Mouse (Mus musculus) induced T-regulatory cell, adult 2 months (primary cell): ENCODE measurements at regions not wholly inside any gene's neighbourhood (a gene's known extent, or its start where the extent isn't known, plus 50 kb on each side); places are given as distances from the start of the nearest gene placed in this dataset.

ENCODE experiments used
- DNase-seq: peaks from one replicate; pipeline ENCODE4 v3.0.0-alpha.2; 2012; ENCODE audit warnings: low read depth

DNA sequence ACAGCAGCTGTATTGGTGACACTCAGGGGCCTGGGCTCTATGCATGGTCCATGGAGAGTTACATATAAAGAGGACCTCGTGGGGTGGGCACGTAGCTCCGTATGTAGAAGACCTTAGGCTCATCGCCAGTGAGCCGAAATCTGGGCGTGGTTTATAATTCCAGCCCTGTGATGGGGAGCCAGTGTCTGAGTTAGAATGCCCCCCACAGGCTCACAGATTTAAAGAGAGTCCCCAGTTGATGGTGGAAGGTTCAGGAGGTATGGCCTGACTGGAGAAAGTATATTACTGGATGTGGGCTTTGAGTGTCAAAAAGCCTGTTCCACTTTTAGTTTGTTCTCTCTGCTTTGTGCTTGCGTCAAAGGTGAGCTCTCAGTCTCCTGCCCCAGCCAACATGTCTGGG is 54.8 kb downstream of the 1700122O11Rik start:
- DNase-seq: no peak

DNA sequence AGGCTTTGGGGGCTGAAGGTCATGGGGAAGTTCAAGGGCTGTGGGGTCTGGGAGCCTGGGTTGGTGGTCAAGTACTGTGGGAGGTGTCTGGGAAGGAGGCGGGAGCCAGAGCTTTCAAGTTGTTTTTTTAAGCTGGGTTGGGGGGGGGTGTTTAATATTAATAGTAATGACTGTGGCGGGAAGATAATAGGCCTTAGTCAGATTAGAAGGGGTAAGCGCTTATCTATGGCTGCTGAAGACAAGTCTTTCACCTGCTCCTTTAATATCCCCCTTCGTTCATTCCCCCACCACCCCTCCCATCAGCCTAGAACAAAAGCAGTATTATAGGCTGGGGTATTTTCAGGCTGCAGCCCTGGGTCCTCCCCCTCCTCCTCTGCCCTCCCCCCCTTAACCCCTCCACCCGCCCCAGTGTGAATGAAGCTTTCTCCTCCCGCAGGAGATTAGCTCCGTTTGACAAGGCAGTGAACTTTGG is 56.5 kb downstream of the 1700122O11Rik start:
- no peak for DNase-seq

DNA sequence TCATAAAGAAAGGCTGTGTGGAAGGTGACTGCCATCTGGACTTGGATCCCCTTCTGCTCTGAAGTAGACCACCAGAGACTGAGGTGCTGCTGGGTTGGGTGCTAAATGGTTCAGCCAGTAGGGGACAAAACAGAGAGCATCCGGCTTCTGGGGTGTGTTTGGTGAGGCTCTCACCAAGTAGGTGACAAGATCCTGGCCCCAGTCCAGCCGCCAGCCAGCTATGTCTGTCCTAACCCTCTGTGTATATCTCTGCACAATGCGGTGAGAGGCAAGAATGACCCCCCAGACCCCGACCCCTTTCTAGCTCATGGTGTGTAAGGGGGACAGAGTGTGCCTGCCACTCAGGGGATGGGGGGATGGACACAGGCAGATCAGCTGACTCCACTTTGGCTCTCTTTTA is 54.8 kb upstream of the Foxp4 start:
- no peak for DNase-seq

DNA sequence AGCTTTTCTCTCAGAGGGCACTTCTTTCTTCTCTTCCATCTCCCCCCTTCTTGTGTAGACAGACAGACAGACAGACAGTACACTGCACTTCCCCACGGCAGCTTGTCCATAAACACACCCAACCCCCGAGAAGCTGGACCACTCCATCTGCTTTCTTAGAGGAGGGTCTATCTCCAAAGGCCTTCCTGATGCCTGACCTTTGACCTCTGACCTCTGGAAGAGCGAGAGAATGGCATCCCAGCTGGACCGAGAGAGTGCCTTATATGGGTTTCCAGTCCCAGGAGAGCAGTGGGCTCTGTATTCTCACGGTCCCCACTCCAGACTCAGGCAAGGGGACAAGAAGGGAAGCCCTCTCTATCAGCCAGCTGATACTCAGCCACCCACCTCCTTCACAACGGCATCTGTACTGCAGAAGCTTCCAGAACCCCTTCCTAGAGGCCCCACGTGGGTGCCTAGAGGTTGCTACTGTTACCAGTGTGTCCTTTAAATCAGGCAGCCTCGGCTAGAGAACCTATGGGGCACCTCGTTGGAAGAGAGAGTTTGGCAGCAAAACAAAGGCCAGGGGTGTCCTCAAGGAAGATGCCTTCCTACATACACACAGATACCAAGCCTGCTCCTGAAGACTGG is 54.1 kb upstream of the Foxp4 start:
- no peak for DNase-seq

DNA sequence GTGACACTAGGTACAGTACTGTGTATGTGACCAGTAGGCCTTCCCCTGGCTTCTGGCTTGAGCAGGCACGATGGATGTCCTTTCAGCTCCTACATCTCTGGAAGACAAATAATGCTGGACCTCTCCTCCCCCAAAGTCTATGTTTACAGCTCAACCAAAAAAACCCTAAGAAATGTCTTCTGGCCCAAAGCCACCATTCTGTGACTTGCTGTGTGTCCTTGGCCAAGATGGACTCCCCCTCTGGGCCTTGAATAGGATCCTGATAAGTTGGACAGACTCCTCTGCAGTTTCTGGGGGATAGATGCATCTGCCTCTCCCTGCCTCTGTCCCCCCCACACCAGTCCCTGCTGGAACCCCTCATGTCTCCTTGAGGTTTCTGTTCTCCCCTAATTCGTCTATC is 53.6 kb upstream of the Foxp4 start:
- no peak for DNase-seq

DNA sequence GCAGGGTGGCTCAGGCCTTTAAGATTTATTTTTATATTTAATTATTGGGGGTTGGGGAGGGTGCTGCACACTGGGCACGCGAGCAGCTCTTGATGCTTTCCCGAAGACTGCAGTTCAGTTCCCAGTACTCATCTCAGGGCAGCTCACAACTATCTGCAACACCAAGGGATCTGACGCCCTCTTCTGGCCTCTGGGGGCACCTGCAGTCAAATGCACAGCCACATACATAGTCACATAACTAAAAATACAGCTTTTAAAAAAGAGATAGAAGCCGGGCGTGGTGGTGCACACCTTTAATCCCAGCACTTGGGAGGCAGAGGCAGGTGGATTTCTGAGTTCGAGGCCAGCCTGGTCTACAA is 52.5 kb upstream of the Foxp4 start:
- DNase-seq: peak; percentile 18

DNA sequence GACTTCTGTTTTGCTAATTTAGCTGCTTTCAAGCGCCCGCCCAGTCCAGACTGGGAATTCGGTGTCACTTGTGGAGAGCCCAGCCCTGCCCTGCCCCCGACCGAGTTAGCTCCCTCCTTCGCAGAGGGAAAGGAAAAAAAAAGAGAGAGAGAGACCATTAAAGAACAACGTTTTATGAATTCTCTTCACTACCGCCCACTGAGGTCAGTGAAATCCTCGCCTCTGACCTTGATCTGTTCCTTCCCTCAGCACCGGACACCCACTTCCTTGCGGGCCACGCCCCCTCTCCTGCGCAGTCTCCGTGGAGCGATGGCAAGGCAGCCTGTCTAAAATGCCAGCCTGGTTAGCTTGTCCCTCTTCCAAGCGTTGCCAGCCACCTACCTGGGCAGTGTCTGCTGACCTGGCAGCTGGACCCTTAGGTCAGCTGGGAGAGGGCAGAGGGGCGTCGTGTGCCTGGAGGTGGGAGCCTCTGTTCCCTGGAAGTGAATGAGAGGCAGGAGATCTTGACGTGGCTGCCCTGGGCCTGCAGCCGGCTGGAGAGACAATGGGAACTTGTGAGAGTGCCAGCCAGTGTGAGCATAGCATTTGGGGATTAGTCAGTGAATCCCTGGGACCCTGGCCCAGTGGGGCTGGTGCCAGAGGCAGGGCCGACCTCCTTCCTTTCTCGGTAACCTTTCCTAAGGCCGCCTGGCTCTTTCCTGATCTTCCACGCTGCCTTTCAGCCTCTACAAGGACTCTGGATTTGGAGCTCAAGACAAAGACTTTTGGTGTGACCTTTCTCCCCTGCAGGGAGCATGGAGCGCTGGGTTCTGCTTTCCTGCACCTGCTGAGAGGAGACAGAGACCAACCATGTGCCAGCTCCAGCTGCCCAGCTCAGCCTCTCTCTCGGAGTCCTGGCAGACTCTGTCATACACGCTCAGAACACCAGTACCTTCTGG is 51.9 kb upstream of the Foxp4 start:
- DNase-seq: no peak

DNA sequence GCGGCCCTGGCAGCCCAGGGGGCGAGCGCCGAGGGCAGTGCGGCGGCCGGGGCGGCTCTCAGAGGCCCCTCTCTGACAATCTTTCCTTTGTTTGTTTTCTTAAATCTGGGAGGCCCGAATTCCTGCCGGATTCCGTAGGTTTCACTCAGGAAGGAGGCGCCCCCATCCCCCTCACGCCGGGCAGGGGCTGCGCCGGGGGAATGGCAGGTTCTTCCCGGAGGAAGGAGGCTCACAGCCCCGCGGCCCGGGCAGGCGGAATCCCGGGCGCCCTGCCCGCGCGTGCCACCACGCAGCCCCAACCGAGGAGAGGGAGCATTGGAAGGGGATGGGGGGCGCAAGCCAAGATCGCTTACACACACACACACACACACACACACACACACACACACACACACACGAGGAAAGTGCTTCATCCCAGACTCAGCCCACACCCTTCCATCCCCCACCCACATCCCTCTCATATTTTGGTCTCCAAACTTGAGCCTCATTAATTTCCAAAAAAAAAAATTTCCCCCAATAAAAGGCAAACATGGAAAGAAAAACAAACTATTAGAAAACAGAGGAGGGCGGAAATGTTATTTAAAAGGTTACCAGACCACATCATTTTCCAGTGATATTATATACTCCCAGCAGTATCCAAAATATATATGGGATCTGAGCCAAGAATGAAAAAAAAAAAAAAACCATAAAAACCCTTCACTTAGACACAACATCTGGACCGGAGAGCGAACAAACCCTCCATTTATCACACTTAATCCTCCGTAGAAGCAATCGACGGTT is 51.0 kb upstream of the Foxp4 start:
- no peak for DNase-seq

DNA sequence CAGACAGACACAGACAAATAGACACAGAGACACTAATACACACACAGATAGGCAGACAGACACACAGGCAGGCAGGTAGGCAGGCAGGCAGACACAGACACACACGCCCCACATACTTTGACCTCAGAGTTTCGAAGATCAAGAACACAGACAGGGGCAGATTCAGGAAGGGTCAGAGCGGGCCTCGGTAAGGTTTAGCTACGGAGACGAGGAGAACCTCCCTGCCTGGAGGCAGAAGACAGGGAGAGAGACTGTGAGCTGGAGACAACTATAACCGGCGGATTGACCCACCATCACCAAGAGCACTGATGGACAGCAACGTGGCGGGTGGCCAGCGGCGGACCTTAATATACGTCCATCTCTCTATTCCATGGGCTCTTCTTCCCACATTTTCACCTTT is 50.1 kb upstream of the Foxp4 start:
- no peak for DNase-seq
